Mouse (Mus musculus): ENCODE data around the gene Dmap1. TPM values are rescaled to one million over a fixed set of nuclear protein-coding genes. Genes with fewer than 3 reads are reported as not detected.
A peak's percentile ranks its signal among the peaks of the same experiment; 100 is the strongest.

Gene Dmap1
- polyA plus RNA-seq (2012; rRNA removed) = 45.9 and 47.8 TPM in 2 replicates

- peak in 1 of 2 experiments; percentile 90 for DNase-seq (ENCODE audit: extremely low spot score in 1 of 2, low spot score in 1 of 2)
These were observed at the start of gene Dmap1 for GRCm38 (mm10) chr4:117681931-117682461. TSS of gene Dmap1 (minus strand) at chr4:117682273.

GRCm38 (mm10) chr4:117724112-117724511, 42.0 kb upstream of the Dmap1 start, which contains the start of gene Gm12845:
TSS of gene Gm12845 (plus strand) at chr4:117724412.
- DNase-seq (ENCODE audit: extremely low spot score in 1 of 2, low spot score in 1 of 2) = no peak

GRCm38 (mm10) chr4:117713303-117714098, 31.4 kb upstream of the Dmap1 start:
- DNase-seq (ENCODE audit: extremely low spot score in 1 of 2, low spot score in 1 of 2) = no peak

- DNase-seq (ENCODE audit: extremely low spot score in 1 of 2, low spot score in 1 of 2) = no peak
These were observed 30.2 kb upstream of the Dmap1 start for GRCm38 (mm10) chr4:117712314-117712713.

- no peak for DNase-seq (ENCODE audit: extremely low spot score in 1 of 2, low spot score in 1 of 2)
These were observed 26.9 kb upstream of the Dmap1 start for GRCm38 (mm10) chr4:117708780-117709550.

GRCm38 (mm10) chr4:117705361-117705760, 23.3 kb upstream of the Dmap1 start:
- DNase-seq (ENCODE audit: extremely low spot score in 1 of 2, low spot score in 1 of 2) = peak in 1 of 2 experiments; percentile 78

GRCm38 (mm10) chr4:117686354-117686753, 4.3 kb upstream of the Dmap1 start:
- no peak for DNase-seq (ENCODE audit: extremely low spot score in 1 of 2, low spot score in 1 of 2)

- DNase-seq (ENCODE audit: extremely low spot score in 1 of 2, low spot score in 1 of 2) = no peak
These were observed 1.1 kb upstream of the Dmap1 start for GRCm38 (mm10) chr4:117683048-117683768.

GRCm38 (mm10) chr4:117682463-117682862, 390 bp upstream of the Dmap1 start:
- no peak for DNase-seq (ENCODE audit: extremely low spot score in 1 of 2, low spot score in 1 of 2)

- no peak for DNase-seq (ENCODE audit: extremely low spot score in 1 of 2, low spot score in 1 of 2)
These were observed 1.1 kb downstream of the Dmap1 start for GRCm38 (mm10) chr4:117680963-117681362.

GRCm38 (mm10) chr4:117676903-117677302, 5.2 kb downstream of the Dmap1 start:
- DNase-seq (ENCODE audit: extremely low spot score in 1 of 2, low spot score in 1 of 2) = peak in 1 of 2 experiments; percentile 90

GRCm38 (mm10) chr4:117673901-117674300, 8.2 kb downstream of the Dmap1 start:
- DNase-seq (ENCODE audit: extremely low spot score in 1 of 2, low spot score in 1 of 2) = no peak

- no peak for DNase-seq (ENCODE audit: extremely low spot score in 1 of 2, low spot score in 1 of 2)
These were observed 10.0 kb downstream of the Dmap1 start for GRCm38 (mm10) chr4:117672042-117672441.

- DNase-seq (ENCODE audit: extremely low spot score in 1 of 2, low spot score in 1 of 2) = no peak
These were observed 12.2 kb downstream of the Dmap1 start for GRCm38 (mm10) chr4:117669874-117670273.

- no peak for DNase-seq (ENCODE audit: extremely low spot score in 1 of 2, low spot score in 1 of 2)
These were observed 16.0 kb downstream of the Dmap1 start for GRCm38 (mm10) chr4:117666054-117666453.

GRCm38 (mm10) chr4:117665531-117665930, 16.5 kb downstream of the Dmap1 start:
- peak in 1 of 2 experiments; percentile 48 for DNase-seq (ENCODE audit: extremely low spot score in 1 of 2, low spot score in 1 of 2)

- no peak for DNase-seq (ENCODE audit: extremely low spot score in 1 of 2, low spot score in 1 of 2)
These were observed 17.5 kb downstream of the Dmap1 start for GRCm38 (mm10) chr4:117664411-117665137.

GRCm38 (mm10) chr4:117660001-117660400, 22.1 kb downstream of the Dmap1 start:
- DNase-seq (ENCODE audit: extremely low spot score in 1 of 2, low spot score in 1 of 2) = no peak

- no peak for DNase-seq (ENCODE audit: extremely low spot score in 1 of 2, low spot score in 1 of 2)
These were observed 23.3 kb downstream of the Dmap1 start for GRCm38 (mm10) chr4:117658582-117659444.

All from frontal cortex, adult 2 months (tissue).